Mouse (Mus musculus): ENCODE data around the gene Baz1b. TPM values are rescaled to one million over a fixed set of nuclear protein-coding genes. Genes with fewer than 3 reads are reported as not detected.

Baz1b gene
- polyA plus RNA-seq, 1 experiment: 22.1 TPM

GRCm38 (mm10) chr5:135161221-135161620, 25.8 kb upstream of the Baz1b start:
- no peak overlapping the region for H3K4me2 ChIP-seq (ENCODE audit: low read depth)
- H3K36me3 ChIP-seq (ENCODE audit: control insufficient read depth, insufficient read depth): peaks cover 16% of the 10 kb centered on the region
- H3ac ChIP-seq (ENCODE audit: control insufficient read depth, insufficient read length): no peak overlapping the region
- H3K79me2 ChIP-seq (ENCODE audit: control insufficient read depth, insufficient read depth): no peaks in the 10 kb centered on the region
- H3K4me3 ChIP-seq: no peak overlapping the region
- no peak for TF ChIP-seq SRF (IDR thresholded peaks at IDR 0.05; ENCODE audit: control insufficient read depth, insufficient read length, low read depth)
- H3K27me3 ChIP-seq (ENCODE audit: control insufficient read depth, insufficient read depth, insufficient read length): no peaks in the 10 kb centered on the region

GRCm38 (mm10) chr5:135161650-135162049, 25.4 kb upstream of the Baz1b start:
- no peak overlapping the region for H3K4me3 ChIP-seq
- no peaks in the 10 kb centered on the region for H3K79me2 ChIP-seq (ENCODE audit: control insufficient read depth, insufficient read depth)
- H3K36me3 ChIP-seq (ENCODE audit: control insufficient read depth, insufficient read depth): peaks cover 12% of the 10 kb centered on the region
- H3K4me2 ChIP-seq (ENCODE audit: low read depth): no peak overlapping the region
- H3ac ChIP-seq (ENCODE audit: control insufficient read depth, insufficient read length): no peak overlapping the region
- TF ChIP-seq MYOD1 (IDR thresholded peaks at IDR 0.05; ENCODE audit: control insufficient read depth in 1 of 3, insufficient read length in 2 of 3, low read depth in 2 of 3) (no peak), TCF3 (IDR thresholded peaks at IDR 0.05; ENCODE audit: insufficient read length, low read depth) (no peak), MYOG (IDR thresholded peaks at IDR 0.05; ENCODE audit: control insufficient read depth in 1 of 3, insufficient read depth in 1 of 3, insufficient read length in 2 of 3, low read depth in 2 of 3) (no peak), REST (IDR thresholded peaks at IDR 0.05; ENCODE audit: insufficient read depth, insufficient read length) (no peak), CEBPB (IDR thresholded peaks at IDR 0.05; ENCODE audit: insufficient read depth, poor library complexity, severe bottlenecking) (no peak), E2F4 (IDR thresholded peaks at IDR 0.05; ENCODE audit: insufficient read depth) (no peak), SRF (IDR thresholded peaks at IDR 0.05; ENCODE audit: control insufficient read depth, insufficient read length, low read depth) (no peak), TCF12 (IDR thresholded peaks at IDR 0.05; ENCODE audit: insufficient read depth, poor library complexity, severe bottlenecking) (no peak), USF1 (IDR thresholded peaks at IDR 0.05; ENCODE audit: low read depth) (no peak), POLR2AphosphoS2 (IDR thresholded peaks at IDR 0.05; ENCODE audit: insufficient read length, low read depth) (no peak), MAX (IDR thresholded peaks at IDR 0.05; ENCODE audit: low read depth) (no peak)
- no peaks in the 10 kb centered on the region for H3K27me3 ChIP-seq (ENCODE audit: control insufficient read depth, insufficient read depth, insufficient read length)

DNA sequence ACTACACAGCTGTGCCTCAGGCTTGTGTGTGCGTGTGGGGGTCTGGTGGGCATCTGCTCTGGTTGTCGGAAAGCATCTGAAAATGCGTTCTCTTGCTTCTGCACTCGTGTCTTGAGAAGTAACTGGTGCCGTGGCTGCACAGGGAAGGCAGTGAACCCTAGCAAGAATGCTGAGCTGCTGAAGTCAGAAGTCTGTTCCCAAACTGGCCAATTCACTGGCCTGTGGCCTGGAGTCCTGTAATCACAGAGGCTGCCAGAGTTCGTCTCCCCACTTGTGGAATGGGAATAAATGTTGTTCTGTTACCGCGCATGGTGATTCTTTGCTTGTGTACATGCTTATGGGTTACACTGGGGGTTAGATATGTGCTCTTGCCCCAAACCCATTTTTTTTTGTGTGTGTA, 24.7 kb upstream of the Baz1b start:
- TF ChIP-seq POLR2AphosphoS2 (IDR thresholded peaks at IDR 0.05; ENCODE audit: insufficient read length, low read depth) (no peak), E2F4 (IDR thresholded peaks at IDR 0.05; ENCODE audit: insufficient read depth) (no peak), TCF12 (IDR thresholded peaks at IDR 0.05; ENCODE audit: insufficient read depth, poor library complexity, severe bottlenecking) (no peak)
- H3ac ChIP-seq (ENCODE audit: control insufficient read depth, insufficient read length): no peak overlapping the region

GRCm38 (mm10) chr5:135162821-135163220, 24.2 kb upstream of the Baz1b start:
- no peak overlapping the region for H3K4me3 ChIP-seq
- H3K79me2 ChIP-seq (ENCODE audit: control insufficient read depth, insufficient read depth): no peaks in the 10 kb centered on the region
- TF ChIP-seq SRF (IDR thresholded peaks at IDR 0.05; ENCODE audit: control insufficient read depth, insufficient read length, low read depth): no peak
- no peak for TF ChIP-seq E2F4 (IDR thresholded peaks at IDR 0.05; ENCODE audit: insufficient read depth)
- TF ChIP-seq MAX (IDR thresholded peaks at IDR 0.05; ENCODE audit: low read depth): no peak
- TF ChIP-seq TCF3 (IDR thresholded peaks at IDR 0.05; ENCODE audit: insufficient read length, low read depth): no peak
- no peak for TF ChIP-seq MYOD1 (IDR thresholded peaks at IDR 0.05; ENCODE audit: control insufficient read depth in 1 of 3, insufficient read length in 2 of 3, low read depth in 2 of 3)
- TF ChIP-seq POLR2AphosphoS2 (IDR thresholded peaks at IDR 0.05; ENCODE audit: insufficient read length, low read depth): no peak
- TF ChIP-seq CEBPB (IDR thresholded peaks at IDR 0.05; ENCODE audit: insufficient read depth, poor library complexity, severe bottlenecking): no peak
- TF ChIP-seq USF1 (IDR thresholded peaks at IDR 0.05; ENCODE audit: low read depth): no peak
- no peak for TF ChIP-seq POLR2A (IDR thresholded peaks at IDR 0.05; ENCODE audit: insufficient read length, low read depth)
- TF ChIP-seq TCF12 (IDR thresholded peaks at IDR 0.05; ENCODE audit: insufficient read depth, poor library complexity, severe bottlenecking): no peak
- no peak for TF ChIP-seq REST (IDR thresholded peaks at IDR 0.05; ENCODE audit: insufficient read depth, insufficient read length)
- no peak for TF ChIP-seq MYOG (IDR thresholded peaks at IDR 0.05; ENCODE audit: control insufficient read depth in 1 of 3, insufficient read depth in 1 of 3, insufficient read length in 2 of 3, low read depth in 2 of 3)
- no peaks in the 10 kb centered on the region for H3K27me3 ChIP-seq (ENCODE audit: control insufficient read depth, insufficient read depth, insufficient read length)
- H3K36me3 ChIP-seq (ENCODE audit: control insufficient read depth, insufficient read depth): peaks cover 4% of the 10 kb centered on the region
- H3K4me2 ChIP-seq (ENCODE audit: low read depth): no peak overlapping the region
- H3ac ChIP-seq (ENCODE audit: control insufficient read depth, insufficient read length): no peak overlapping the region

More for the DNA sequence above, 24.7 kb upstream of the Baz1b start:
- Histone ChIP-seq H3K27me3 (ENCODE audit: control insufficient read depth, insufficient read depth, insufficient read length) (no peaks in the 10 kb centered on the region), H3K36me3 (ENCODE audit: control insufficient read depth, insufficient read depth) (peaks cover 6% of the 10 kb centered on the region), H3K4me2 (ENCODE audit: low read depth) (no peak overlapping the region), H3K79me2 (ENCODE audit: control insufficient read depth, insufficient read depth) (no peaks in the 10 kb centered on the region), H3K4me3 (no peak overlapping the region)

- Histone ChIP-seq H3K36me3 (ENCODE audit: control insufficient read depth, insufficient read depth) (no peaks in the 10 kb centered on the region), H3K4me3 (no peak overlapping the region), H3ac (ENCODE audit: control insufficient read depth, insufficient read length) (no peak overlapping the region), H3K79me2 (ENCODE audit: control insufficient read depth, insufficient read depth) (peaks cover 17% of the 10 kb centered on the region), H3K27me3 (ENCODE audit: control insufficient read depth, insufficient read depth, insufficient read length) (no peaks in the 10 kb centered on the region), H3K4me2 (ENCODE audit: low read depth) (no peak overlapping the region)
- TF ChIP-seq MYOD1 (IDR thresholded peaks at IDR 0.05; ENCODE audit: control insufficient read depth in 1 of 3, insufficient read length in 2 of 3, low read depth in 2 of 3) (no peak), SRF (IDR thresholded peaks at IDR 0.05; ENCODE audit: control insufficient read depth, insufficient read length, low read depth) (no peak), CEBPB (IDR thresholded peaks at IDR 0.05; ENCODE audit: insufficient read depth, poor library complexity, severe bottlenecking) (no peak), POLR2A (IDR thresholded peaks at IDR 0.05; ENCODE audit: insufficient read length, low read depth) (no peak), TCF3 (IDR thresholded peaks at IDR 0.05; ENCODE audit: insufficient read length, low read depth) (no peak)
These were observed 20.2 kb upstream of the Baz1b start for GRCm38 (mm10) chr5:135166909-135167308.

All from myocyte (in vitro differentiated cells).